Mouse (Mus musculus) liver, postnatal 0 days (tissue): ENCODE results near the gene Scd4.

Source experiments
- CTCF ChIP-seq: sonication (generic); IDR thresholded peaks from 2 replicates; pipeline ENCODE4 v1.5.1; 2016; ENCODE audit warnings: antibody characterized with exemption, low read depth
- EP300 ChIP-seq: IDR thresholded peaks from 2 replicates; pipeline ENCODE4 v1.6.1; 2016; ENCODE audit warnings: antibody characterized with exemption, low read depth, mild to moderate bottlenecking

DNA sequence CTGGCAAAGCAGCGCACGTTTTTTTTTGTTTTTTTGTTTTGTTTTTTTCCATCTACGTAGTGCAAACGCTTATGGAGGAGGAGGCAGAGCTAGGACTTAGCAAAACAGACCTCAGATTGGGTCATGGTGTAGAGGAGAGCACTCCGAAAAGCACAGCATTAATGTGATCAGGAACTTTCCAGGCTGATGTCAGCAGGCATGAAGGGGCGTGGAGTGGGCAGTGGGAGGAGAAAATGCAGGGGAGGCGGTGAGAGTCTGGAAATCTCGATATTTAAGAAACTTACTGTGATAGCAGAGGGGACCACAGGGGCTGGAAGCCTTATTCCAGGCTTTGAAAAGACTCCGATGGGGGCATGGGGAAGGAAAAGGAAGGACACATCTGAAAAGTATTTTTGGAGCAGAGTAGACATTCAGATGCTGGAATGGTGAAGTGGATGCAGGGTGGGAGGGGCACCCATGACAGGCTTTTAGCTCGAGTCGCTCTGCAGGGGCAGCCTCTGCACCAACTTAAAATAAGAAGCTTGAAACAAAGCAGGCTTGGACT lies 17.9 kb upstream of the Scd4 start:
- TF ChIP-seq CTCF (no peak), EP300 (no peak)
